Mouse (Mus musculus): Measurements from ENCODE around the gene Ccdc88a. TPM values are rescaled to one million over a fixed set of nuclear protein-coding genes. Genes with fewer than 3 reads are reported as not detected.

Gene Ccdc88a
- polyA plus RNA-seq, 1 experiment from 2014 or later, result 55.0 TPM

GRCm38 (mm10) chr11:29383493-29383892 lies 10.0 kb downstream of the Ccdc88a start:
- Histone ChIP-seq H3K9me3 (no peaks in the 10 kb centered on the region), H3K4me3 (no peak overlapping the region), H3K4me1 (no peaks in the 10 kb centered on the region), H3K4me2 (replicated peaks) (no peak overlapping the region), H3K9ac (no peak overlapping the region), H3K27me3 (no peaks in the 10 kb centered on the region), H3K27ac (no peak overlapping the region), H3K36me3 (peaks cover 4% of the 10 kb centered on the region; the same call in 1 of the 2 replicates)
- no peak for ATAC-seq (ENCODE audit: low FRiP score, low read depth)
- 72% methylated on average over 2 of the region's 2 CpGs for WGBS

- Histone ChIP-seq H3K4me3 (no peak overlapping the region), H3K9ac (no peak overlapping the region), H3K9me3 (no peaks in the 10 kb centered on the region), H3K36me3 (peaks cover 4% of the 10 kb centered on the region; the same call in 1 of the 2 replicates), H3K27me3 (no peaks in the 10 kb centered on the region), H3K4me1 (no peaks in the 10 kb centered on the region), H3K27ac (no peak overlapping the region), H3K4me2 (replicated peaks) (no peak overlapping the region)
- no peak for ATAC-seq (ENCODE audit: low FRiP score, low read depth)
- WGBS, result 81% methylated on average over 1 of the region's 1 CpGs
These were observed 10.5 kb downstream of the Ccdc88a start for GRCm38 (mm10) chr11:29384001-29384400.

DNA sequence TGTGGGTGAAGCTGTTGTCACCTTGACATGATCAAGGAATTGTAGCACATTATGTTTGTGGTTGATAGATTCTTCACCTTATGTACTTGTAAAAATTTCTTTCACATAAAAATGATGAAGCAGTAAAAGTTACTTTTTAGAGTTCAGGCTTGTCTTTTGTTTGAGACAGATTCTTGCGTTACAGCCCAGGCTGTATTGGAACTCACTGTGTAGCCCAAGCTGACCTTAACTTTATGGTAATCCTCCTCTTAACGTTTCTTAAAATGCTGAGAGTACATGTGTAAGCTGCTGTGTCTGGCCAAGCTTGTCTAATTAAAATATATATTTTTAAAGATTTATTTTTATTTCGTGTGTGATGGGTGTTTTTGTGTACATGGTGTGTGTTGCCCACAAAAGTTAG lies 11.2 kb downstream of the Ccdc88a start:
- H3K27me3 ChIP-seq, result no peaks in the 10 kb centered on the region
- H3K4me3 ChIP-seq, result no peak overlapping the region
- H3K9me3 ChIP-seq, result no peaks in the 10 kb centered on the region
- H3K27ac ChIP-seq, result no peak overlapping the region
- H3K36me3 ChIP-seq, result peaks cover 4% of the 10 kb centered on the region; the same call in 1 of the 2 replicates
- H3K9ac ChIP-seq, result no peak overlapping the region
- no peak for ATAC-seq (ENCODE audit: low FRiP score, low read depth)
- H3K4me1 ChIP-seq, result no peaks in the 10 kb centered on the region
- WGBS, result 71% methylated on average over 3 of the region's 3 CpGs
- H3K4me2 ChIP-seq (replicated peaks), result no peak overlapping the region

- H3K4me1 ChIP-seq, result no peaks in the 10 kb centered on the region
- 71% methylated on average over 4 of the region's 4 CpGs for WGBS
- H3K9me3 ChIP-seq, result no peaks in the 10 kb centered on the region
These were observed 16.5 kb downstream of the Ccdc88a start for GRCm38 (mm10) chr11:29389913-29390312.

DNA sequence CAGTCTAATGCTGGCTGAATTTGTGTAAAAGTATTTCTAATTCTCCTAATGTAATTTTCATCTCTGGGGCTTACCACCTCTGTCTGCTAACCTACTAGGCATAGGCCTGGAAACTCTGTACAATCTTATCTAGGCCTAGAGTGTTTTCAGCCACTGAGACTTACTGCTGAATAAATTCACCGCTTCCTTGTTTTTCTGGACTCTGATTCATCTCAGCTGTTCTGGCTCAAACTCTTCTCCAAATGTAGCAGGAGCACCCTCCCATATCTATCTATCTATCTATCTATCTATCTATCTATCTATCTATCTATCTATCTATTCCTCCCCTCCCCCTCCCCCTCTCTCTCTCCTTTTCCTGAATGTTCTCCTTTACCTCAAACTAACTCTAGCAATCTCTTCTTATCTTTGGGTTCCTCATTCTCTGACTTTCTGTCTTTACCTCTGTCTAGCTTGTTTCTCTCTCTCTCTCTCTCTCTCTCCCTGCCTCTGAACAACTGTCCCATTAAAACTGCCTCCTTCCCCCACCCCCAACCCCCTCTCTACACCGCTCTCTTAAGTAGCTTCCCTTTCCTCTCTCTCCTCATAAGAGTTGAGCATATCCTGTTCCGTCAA lies 21.8 kb downstream of the Ccdc88a start:
- WGBS, result 89% methylated on average over 3 of the region's 3 CpGs

More at GRCm38 (mm10) chr11:29389913-29390312, 16.5 kb downstream of the Ccdc88a start:
- Histone ChIP-seq H3K36me3 (no peaks in the 10 kb centered on the region; the same call in 1 of the 2 replicates), H3K4me2 (replicated peaks) (no peak overlapping the region), H3K9ac (no peak overlapping the region), H3K27ac (no peak overlapping the region), H3K27me3 (no peaks in the 10 kb centered on the region), H3K4me3 (no peak overlapping the region)
- ATAC-seq (ENCODE audit: low FRiP score, low read depth), result no peak

DNA sequence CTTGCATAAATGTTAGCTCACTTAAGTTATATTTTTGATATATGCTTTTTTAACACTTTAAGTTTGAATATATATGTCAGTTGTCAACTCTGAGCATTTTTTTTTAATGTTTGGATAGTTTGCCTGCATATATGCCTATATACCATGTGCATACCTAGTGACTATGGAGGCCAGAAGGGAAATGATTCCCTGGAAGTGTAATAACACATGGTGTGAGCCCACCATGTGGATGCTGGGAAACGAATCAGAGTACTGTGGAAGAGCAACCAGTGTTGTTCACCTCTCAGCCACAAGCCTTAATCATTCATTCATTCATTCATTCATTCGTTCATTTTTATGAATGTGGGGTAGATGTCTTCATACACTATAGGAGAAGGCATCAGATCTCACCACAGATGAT lies 26.9 kb downstream of the Ccdc88a start:
- ATAC-seq (ENCODE audit: low FRiP score, low read depth), result no peak
- no peak overlapping the region for H3K9ac ChIP-seq
- H3K4me1 ChIP-seq, result no peaks in the 10 kb centered on the region
- peaks cover 11% of the 10 kb centered on the region for H3K36me3 ChIP-seq
- H3K27me3 ChIP-seq, result no peaks in the 10 kb centered on the region
- 91% methylated on average over 2 of the region's 2 CpGs for WGBS
- no peaks in the 10 kb centered on the region for H3K9me3 ChIP-seq
- H3K4me3 ChIP-seq, result no peak overlapping the region
- H3K4me2 ChIP-seq (replicated peaks), result no peak overlapping the region
- no peak overlapping the region for H3K27ac ChIP-seq

More for the DNA sequence above, 21.8 kb downstream of the Ccdc88a start:
- Histone ChIP-seq H3K9ac (no peak overlapping the region), H3K27ac (no peak overlapping the region), H3K9me3 (no peaks in the 10 kb centered on the region), H3K4me1 (no peaks in the 10 kb centered on the region), H3K4me2 (replicated peaks) (no peak overlapping the region), H3K4me3 (no peak overlapping the region), H3K36me3 (no peaks in the 10 kb centered on the region; the same call in 1 of the 2 replicates), H3K27me3 (no peaks in the 10 kb centered on the region)
- ATAC-seq (ENCODE audit: low FRiP score, low read depth), result no peak

DNA sequence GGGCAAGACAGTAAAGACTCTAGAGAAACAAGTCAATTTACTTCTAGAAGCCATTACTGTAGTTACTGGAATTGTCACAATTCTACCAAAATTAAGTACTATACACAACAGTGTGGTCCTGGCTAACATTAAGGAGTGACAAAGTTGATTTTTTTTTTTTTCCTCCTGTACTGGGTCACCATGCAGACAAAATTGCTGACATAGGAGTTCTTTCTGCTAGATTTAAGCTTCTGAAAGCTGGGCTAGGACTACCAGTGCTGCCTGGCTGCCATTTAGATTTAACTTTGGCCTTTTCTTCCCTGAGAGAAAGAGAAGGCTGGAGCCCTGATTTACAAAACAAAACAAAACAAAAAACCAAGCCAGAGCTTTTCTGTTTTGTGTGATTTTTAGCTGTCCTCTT lies 32.8 kb downstream of the Ccdc88a start:
- Histone ChIP-seq H3K4me3 (no peak overlapping the region), H3K27me3 (no peaks in the 10 kb centered on the region)
- ATAC-seq (ENCODE audit: low FRiP score, low read depth), result no peak

GRCm38 (mm10) chr11:29423496-29423895 lies 50.0 kb downstream of the Ccdc88a start:
- 88% methylated on average over 3 of the region's 3 CpGs for WGBS

More for the DNA sequence above, 32.8 kb downstream of the Ccdc88a start:
- Histone ChIP-seq H3K27ac (no peak overlapping the region), H3K4me2 (replicated peaks) (no peak overlapping the region), H3K9me3 (no peaks in the 10 kb centered on the region), H3K9ac (no peak overlapping the region), H3K36me3 (peaks cover 5% of the 10 kb centered on the region; the same call in 1 of the 2 replicates), H3K4me1 (no peaks in the 10 kb centered on the region)

DNA sequence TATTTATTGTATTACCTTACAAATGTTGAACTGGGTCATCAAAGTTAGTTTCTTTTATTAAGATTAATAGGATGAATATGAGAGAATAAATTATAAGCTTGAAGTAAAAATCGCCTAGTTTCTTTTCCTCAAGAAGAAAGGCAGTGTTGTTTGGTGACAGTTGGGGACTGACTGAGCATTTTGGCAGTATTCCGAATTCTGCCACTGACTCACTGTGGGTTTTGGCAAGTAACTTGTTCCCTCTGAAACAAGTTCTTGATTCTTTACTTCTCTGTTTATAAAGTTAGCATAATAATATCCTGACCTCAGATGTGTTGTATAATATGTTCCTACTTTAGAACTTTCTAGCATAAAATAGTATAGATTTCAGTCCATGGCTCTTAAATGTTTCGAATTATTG lies 55.3 kb downstream of the Ccdc88a start:
- no peak overlapping the region for H3K4me3 ChIP-seq
- no peak overlapping the region for H3K27ac ChIP-seq
- ATAC-seq (ENCODE audit: low FRiP score, low read depth), result no peak
- H3K36me3 ChIP-seq, result peaks cover 36% of the 10 kb centered on the region
- WGBS, result 82% methylated on average over 3 of the region's 3 CpGs
- no peak overlapping the region for H3K9ac ChIP-seq
- no peaks in the 10 kb centered on the region for H3K27me3 ChIP-seq
- no peaks in the 10 kb centered on the region for H3K9me3 ChIP-seq
- no peaks in the 10 kb centered on the region for H3K4me1 ChIP-seq
- no peak overlapping the region for H3K4me2 ChIP-seq (replicated peaks)

More at GRCm38 (mm10) chr11:29423496-29423895, 50.0 kb downstream of the Ccdc88a start:
- ATAC-seq (ENCODE audit: low FRiP score, low read depth), result no peak
- Histone ChIP-seq H3K27me3 (no peaks in the 10 kb centered on the region), H3K4me2 (replicated peaks) (no peak overlapping the region), H3K27ac (no peak overlapping the region), H3K36me3 (peaks cover 6% of the 10 kb centered on the region), H3K4me3 (no peak overlapping the region), H3K9me3 (no peaks in the 10 kb centered on the region), H3K9ac (no peak overlapping the region), H3K4me1 (no peaks in the 10 kb centered on the region)

- no peak for ATAC-seq (ENCODE audit: low FRiP score, low read depth)
- H3K27ac ChIP-seq, result no peak overlapping the region
- H3K4me1 ChIP-seq, result no peaks in the 10 kb centered on the region
- H3K36me3 ChIP-seq, result peaks cover 30% of the 10 kb centered on the region
- no peaks in the 10 kb centered on the region for H3K9me3 ChIP-seq
- H3K9ac ChIP-seq, result no peak overlapping the region
- 92% methylated on average over 1 of the region's 1 CpGs for WGBS
- no peak overlapping the region for H3K4me3 ChIP-seq
- H3K27me3 ChIP-seq, result no peaks in the 10 kb centered on the region
- H3K4me2 ChIP-seq (replicated peaks), result no peak overlapping the region
These were observed 57.6 kb downstream of the Ccdc88a start for GRCm38 (mm10) chr11:29431011-29431410.

DNA sequence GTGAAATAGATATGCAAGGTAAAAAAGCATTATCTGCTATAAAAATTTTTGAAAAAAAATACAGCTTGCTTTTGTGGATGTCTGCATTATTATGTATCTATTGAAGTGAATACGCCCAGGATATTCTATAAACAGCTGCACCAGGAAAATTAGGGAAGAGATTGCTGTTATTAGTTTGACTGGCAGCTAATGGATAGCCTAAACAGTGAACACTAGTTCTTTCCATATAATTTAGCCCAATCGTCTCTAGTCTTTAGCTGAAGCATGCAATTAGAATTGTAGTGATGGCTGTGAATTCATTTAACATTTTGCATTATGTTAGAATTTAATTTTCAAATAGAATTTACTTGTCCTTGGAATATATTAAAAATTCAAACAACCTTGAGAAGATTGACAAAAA lies 75.3 kb downstream of the Ccdc88a start:
- no peak for ATAC-seq (ENCODE audit: low FRiP score, low read depth)
- Histone ChIP-seq H3K9ac (no peak overlapping the region), H3K4me2 (replicated peaks) (no peak overlapping the region), H3K27ac (no peak overlapping the region), H3K9me3 (no peaks in the 10 kb centered on the region), H3K4me3 (no peak overlapping the region), H3K36me3 (peaks cover 17% of the 10 kb centered on the region), H3K4me1 (no peaks in the 10 kb centered on the region), H3K27me3 (no peaks in the 10 kb centered on the region)
- WGBS, result 89% methylated on average over 2 of the region's 2 CpGs

GRCm38 (mm10) chr11:29474676-29475075 lies 101.2 kb downstream of the Ccdc88a start:
- H3K27me3 ChIP-seq, result no peaks in the 10 kb centered on the region
- H3K4me3 ChIP-seq, result no peak overlapping the region
- H3K27ac ChIP-seq, result no peak overlapping the region
- no peak for ATAC-seq (ENCODE audit: low FRiP score, low read depth)
- no peak overlapping the region for H3K4me2 ChIP-seq (replicated peaks)
- H3K9ac ChIP-seq, result no peak overlapping the region
- H3K36me3 ChIP-seq, result peaks cover 34% of the 10 kb centered on the region
- no peaks in the 10 kb centered on the region for H3K4me1 ChIP-seq
- no peaks in the 10 kb centered on the region for H3K9me3 ChIP-seq

- Histone ChIP-seq H3K4me3 (no peak overlapping the region), H3K4me1 (no peaks in the 10 kb centered on the region), H3K36me3 (peaks cover 36% of the 10 kb centered on the region), H3K4me2 (replicated peaks) (no peak overlapping the region), H3K27me3 (no peaks in the 10 kb centered on the region), H3K9ac (no peak overlapping the region), H3K9me3 (no peaks in the 10 kb centered on the region), H3K27ac (no peak overlapping the region)
- WGBS, result 93% methylated on average over 1 of the region's 1 CpGs
- ATAC-seq (ENCODE audit: low FRiP score, low read depth), result no peak
These were observed 119.7 kb downstream of the Ccdc88a start for GRCm38 (mm10) chr11:29493135-29493534.
